Mouse (Mus musculus) urinary bladder, postnatal 14 days (tissue): ENCODE data around the gene Nvl.

Experiments
- DNase-seq: peaks from one replicate; pipeline ENCODE4 v3.0.0; 2021; ENCODE audit warnings: low spot score

The Nvl gene

DNA sequence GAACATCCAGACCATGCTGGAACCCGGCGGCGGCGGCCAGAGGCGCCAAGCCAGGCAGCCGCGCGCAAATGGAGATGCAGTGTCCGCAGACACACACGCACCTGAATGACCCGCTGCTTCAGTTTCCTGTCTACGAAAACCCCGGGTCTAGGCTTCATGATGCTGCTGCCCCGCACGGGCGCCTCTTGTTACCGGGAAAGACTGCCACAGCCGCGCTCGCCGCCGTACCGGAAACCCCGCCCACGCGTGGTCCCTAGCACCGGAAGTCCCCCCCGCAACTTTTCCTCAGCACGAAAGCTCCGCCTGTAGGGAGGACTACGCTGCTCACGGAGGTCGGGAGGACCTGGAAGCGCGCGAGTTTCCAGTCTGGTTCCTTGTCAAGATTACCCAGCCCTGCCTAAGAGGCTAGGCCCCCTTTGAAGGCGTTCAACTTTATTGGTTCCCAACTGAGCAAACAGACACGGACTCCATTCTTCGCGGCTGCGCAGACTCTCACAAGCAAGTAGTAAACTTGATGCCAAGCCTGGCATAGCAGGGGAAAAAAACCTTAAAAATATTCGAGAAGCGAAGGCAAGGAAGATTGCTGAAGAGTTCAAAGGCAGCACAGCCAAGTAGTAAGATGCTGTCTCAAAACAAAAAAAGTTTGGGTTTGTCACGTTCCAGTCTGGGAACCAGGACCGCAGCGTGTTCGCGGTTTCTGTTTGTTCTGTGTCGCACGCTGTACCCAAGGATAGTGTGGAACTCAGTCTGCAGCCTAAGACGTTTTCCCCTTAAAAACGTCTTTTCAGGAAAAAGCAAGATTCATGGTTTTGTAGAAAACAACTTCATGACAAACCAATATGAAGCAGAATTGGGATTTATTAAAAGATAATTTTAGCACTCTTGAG lies at the start of gene Nvl, which contains the start of gene Cnih4:
TSS of gene Nvl (minus strand) at position 255 of the 887 bp plus-strand sequence.
TSS of gene Cnih4 (plus strand) at position 744 of the 887 bp plus-strand sequence.
- DNase-seq = peak; percentile 91

GRCm38 (mm10) chr1:181188925-181189324 lies 44.9 kb upstream of the Nvl start:
- no peak for DNase-seq

- DNase-seq = no peak
These were observed 26.2 kb upstream of the Nvl start for GRCm38 (mm10) chr1:181170210-181170609.

DNA sequence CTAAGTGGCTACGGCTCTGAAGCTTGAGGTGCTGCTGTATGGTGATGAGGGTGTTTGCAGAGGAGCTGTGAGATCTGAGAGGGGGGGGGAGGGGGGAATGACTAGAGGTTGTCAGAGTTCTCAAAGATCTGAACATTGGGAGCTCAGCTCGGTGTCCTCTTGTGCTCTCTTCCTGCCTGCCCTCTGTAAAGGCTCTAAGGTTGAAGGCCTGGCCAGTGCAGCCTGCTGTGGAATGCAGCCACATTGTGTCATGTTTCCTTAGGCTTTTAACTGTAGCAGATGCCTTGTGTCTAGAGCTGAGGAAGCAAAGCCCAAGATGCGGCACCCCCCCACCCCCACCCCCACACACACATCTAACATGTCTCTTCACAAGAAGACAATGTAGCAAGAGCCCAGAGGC lies 24.4 kb upstream of the Nvl start:
- no peak for DNase-seq

DNA sequence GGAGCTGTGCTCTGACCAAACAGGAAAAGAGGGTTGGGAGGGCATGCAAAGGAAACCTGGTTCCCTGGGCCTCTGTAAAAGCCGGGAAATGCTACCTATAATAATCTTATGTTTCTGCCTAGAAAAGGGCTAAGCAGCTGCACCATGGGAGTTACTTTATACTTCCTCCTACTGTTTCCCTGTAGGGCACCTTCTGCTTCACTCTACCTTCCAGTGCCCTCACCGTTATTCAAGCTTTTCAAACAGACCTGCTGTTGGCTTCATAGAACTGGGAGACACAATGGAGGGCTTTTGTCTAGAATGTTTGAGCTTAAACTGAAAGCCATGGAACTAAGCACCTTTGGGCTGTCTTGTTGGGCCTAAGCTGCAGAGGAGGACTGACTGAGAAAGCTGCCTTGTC lies 23.8 kb upstream of the Nvl start:
- no peak for DNase-seq

DNA sequence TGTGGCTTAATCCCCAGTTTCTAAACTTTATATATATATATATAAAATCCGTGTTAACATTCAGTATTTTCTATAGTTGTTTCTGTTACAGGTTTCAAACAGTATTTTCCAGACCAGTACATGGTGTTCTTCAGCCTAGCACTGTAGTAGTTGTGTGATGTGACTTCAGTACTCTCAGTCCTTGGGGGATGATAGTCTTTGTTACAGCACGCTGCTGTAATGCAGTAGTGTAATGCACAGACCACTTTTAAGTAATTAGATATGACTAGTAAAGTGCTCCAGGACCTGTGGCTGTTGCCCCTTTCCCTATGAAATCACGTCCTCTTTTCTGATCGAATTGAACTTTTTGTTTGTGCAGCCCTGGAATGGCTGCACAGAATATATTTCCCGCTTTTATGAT lies 7.5 kb upstream of the Nvl start:
- DNase-seq = no peak

GRCm38 (mm10) chr1:181150827-181151534 lies 7.0 kb upstream of the Nvl start:
- peak; percentile 93 for DNase-seq

DNA sequence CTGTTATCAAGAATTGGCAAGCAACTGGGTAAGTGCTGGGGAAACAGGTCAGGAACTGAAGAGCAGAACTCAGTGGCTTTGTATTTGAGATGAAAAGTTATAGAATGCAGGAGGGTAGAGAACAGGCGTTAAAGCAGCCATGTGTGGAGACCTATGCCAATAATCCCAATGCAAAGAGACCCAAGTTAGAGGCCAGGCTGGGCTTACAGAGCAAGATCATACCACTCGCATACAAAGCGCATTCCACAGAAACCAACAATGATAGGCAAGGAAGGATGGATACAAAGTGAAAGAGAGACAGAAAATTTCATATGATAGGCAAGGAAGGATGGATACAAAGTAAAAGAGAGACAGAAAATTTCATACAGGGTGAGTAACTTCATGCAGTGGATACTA lies 6.4 kb upstream of the Nvl start:
- DNase-seq = no peak

- DNase-seq = no peak
These were observed 5.5 kb upstream of the Nvl start for GRCm38 (mm10) chr1:181149373-181150017.

DNA sequence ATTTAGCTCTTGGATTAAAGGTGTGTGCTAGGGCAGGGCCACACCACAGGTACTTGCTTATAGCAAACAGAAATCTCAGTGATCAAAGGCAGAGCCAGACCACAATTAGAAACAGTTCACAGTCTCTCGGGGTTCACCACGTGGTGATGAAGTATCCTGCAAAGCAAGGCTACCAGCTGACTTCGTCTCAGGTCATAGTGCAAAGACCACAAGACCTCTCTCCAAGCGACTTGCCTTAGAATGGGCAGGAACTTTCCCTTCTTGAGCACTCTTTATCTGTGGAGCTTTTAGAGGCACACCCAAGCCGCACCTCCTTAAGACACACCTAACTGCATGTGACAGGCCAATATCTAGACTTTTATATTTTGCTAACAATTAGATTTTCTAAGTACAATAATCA lies 4.5 kb upstream of the Nvl start:
- DNase-seq = no peak

GRCm38 (mm10) chr1:181146187-181146586 lies 2.2 kb upstream of the Nvl start:
- DNase-seq = no peak

GRCm38 (mm10) chr1:181144966-181145365 lies 962 bp upstream of the Nvl start:
- no peak for DNase-seq

GRCm38 (mm10) chr1:181143609-181143949 lies 425 bp downstream of the Nvl start:
- no peak for DNase-seq

DNA sequence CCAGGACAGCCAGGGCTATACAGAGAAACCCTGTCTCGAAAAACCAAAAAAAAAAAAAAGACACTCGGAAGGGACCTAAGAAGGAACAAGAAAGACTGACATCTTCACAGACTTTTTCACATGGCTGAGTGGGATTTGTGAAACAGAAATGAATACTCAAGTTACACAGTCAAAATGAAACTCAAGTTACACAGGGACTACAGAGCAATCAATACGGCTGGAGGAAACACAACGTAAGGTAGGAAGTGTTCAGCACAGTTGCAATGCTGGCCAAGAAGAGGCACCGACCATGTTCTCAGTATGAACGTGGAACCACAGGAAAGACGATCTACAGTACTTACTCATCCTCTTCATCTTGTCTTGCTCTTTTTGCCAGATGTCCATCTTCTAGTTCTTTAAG lies 5.3 kb downstream of the Nvl start:
- DNase-seq = no peak

DNA sequence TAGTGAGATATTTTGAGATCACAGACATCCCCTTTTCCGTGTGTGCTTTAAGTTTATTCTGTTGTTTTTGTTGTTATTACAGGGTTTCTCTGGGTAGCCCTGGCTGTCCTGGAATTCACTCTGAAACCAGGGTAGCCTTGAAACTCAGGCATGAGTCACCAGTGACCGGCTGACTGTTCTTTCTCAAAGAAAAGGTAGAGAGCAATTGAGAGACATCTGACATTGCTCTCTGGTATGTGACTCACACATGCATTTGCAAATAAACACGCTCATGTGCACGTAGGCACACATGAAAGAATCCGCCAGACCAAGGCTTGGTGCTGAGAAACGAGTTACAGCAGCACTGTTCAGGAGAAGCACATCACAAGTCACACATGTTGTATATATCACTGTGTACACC lies 12.1 kb downstream of the Nvl start:
- no peak for DNase-seq

- no peak for DNase-seq
These were observed 17.2 kb downstream of the Nvl start for GRCm38 (mm10) chr1:181126766-181127165.

DNA sequence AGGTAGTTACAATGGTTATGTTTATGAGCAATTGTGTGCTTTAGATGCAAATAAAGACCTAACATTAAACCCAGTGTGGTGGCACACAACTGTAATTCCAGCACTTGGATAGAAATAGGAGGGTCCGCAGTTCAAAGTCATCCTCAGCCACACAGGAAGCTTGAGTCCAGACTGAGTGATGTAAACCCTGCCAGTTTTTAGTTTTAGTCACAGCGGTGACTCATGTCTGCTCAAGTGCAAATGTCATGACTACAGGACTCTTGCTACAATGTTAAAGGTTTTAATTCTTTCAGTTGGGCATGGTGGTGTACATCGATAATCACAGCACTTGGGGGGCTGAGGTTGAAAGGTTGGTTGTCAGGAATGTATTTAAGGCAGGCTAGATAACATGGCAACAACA lies 18.1 kb downstream of the Nvl start:
- DNase-seq = no peak

- no peak for DNase-seq
These were observed 19.9 kb downstream of the Nvl start for GRCm38 (mm10) chr1:181124145-181124544.

- DNase-seq = no peak
These were observed 26.9 kb downstream of the Nvl start for GRCm38 (mm10) chr1:181117112-181117511.

DNA sequence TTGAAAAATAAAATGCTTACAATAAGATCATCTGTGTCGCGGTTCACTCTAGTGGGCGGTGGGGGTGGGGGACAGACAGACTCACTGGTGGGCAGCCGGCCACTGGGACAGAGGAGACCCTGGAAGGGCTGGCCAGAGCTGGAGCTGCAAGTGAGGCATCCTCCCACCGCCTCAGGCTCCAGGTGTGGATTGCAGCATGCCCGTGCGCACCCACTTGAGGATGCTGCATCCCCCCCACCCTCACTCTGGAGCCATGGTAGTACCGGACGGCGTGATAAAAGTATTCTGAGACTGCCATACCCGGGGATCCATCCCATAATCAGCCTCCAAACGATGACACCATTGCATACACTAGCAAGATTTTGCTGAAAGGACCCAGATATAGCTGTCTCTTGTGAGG lies 54.0 kb downstream of the Nvl start:
- DNase-seq = no peak

GRCm38 (mm10) chr1:181084021-181084420 lies 60.0 kb downstream of the Nvl start:
- DNase-seq = no peak

DNA sequence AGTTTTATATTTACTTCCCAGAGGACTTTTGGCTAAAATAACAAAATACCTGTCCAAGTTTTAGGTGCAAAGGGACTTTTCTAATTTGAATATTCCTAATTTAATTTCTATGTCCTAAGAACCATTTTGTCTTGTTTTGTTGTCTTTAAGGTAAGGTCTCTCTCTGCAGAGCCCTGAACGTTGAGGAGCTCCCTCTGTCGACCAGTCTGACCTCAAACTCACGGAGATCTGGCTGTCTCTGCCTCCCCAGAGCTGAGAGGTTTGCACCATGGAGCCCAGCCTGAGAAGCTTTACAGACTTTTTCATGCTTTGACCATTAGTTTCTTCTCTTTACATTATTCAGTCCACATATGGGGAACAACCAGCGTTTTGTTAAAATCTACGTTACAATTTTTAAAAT lies 70.9 kb downstream of the Nvl start:
- DNase-seq = no peak

DNA sequence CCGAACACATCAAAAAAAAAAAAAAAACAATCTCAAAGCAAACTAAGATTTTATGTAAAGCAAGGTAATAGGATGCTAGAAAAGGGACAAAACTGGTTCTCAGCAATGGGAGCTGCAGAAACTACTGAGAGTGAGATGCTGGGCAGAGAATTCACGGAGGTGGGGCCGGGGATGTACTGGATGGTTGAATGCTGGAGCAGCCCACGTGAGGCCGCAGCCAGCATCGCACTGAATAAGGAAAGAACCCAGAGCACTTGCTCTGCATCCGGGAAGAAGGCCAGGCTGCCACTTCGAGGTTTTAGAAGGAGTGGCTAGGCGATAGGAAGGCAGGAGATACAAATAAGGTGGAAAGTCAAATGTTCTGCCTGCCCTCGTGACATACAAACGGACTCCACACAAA lies 74.3 kb downstream of the Nvl start:
- peak; percentile 6 for DNase-seq
